Mouse (Mus musculus) B cell, adult 2 months (primary cell): ENCODE results near the gene Vmn1r129.
"Not testable (repeated sequence)": the region's sequence is repeated elsewhere in the genome, so short reads cannot be mapped to it uniquely, and the experiment has no call there.

ENCODE experiments used
- DNase-seq, 2 experiments: peaks; one replicate each; pipeline ENCODE4 v3.0.0; 2022

The Vmn1r129 gene

GRCm38 (mm10) chr7:21361191-21361590, at the start of gene Vmn1r129:
Gene Vmn1r129, minus strand, starts transcription at chr7:21361291.
- not testable (repeated sequence) for DNase-seq

DNA sequence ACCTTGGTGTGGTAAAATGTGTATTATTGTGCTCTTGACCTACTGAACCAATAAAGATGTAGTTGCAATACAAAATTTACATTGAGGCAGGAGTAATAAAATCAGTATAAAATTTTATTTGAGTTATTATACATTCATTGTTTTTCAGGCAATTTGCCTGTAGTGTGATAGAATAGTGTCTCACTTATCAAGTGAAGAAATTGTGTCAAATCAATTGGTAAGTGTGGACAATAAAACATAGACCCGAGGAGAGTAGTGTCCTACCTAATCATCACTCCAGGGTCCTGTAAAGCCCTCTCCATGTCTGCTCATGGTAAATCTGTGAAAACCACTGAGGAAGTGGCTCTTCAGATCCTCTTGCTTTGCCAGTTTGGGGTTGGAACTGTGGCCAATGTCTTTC, 12.0 kb downstream of the Vmn1r129 start, which contains the start of gene Vmn1r128:
Vmn1r128 (plus strand) TSS at position 301 of the 400 bp plus-strand sequence.
- DNase-seq = not testable (repeated sequence)

DNA sequence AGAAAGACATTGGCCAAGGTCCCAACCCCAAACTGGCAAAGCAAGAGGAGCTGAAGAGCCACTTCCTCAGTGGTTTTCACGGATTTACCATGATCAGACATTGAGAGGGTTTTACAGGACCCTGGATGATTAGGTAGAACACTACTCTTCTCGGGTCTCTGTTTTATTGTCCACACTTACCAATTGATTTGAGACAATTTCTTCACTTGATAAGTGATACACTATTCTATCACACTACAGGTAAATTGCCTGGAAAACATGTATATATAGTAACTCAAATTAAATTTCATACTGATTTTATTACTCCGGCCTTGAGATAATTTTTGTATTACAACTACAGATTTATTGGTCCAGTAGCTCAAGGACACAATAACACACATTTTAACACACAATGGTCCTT, 41.3 kb downstream of the Vmn1r129 start, which contains the start of gene Vmn1r127:
Vmn1r127 (minus strand) TSS at position 101 of the 400 bp plus-strand sequence.
- DNase-seq = not testable (repeated sequence)
